Mouse (Mus musculus) liver, embryonic 11.5 days (tissue): ENCODE measurements around the gene Hsd11b1. TPM values are rescaled to one million over a fixed set of nuclear protein-coding genes. Genes with fewer than 3 reads are reported as not detected.

ENCODE experiments used
- ATAC-seq: fragments of 200-750 bp; cut with Nextera tagmentation; replicated peaks from 2 replicates; pipeline ENCODE4 v1.8.0; 2017; ENCODE audit warnings: moderate number of reproducible peaks, mild to moderate bottlenecking, moderate TSS enrichment, moderate library complexity; ENCODE audit not compliant: low FRiP score
- DNase-seq: peaks from one replicate; pipeline ENCODE4 v3.0.0-alpha.2; 2017; ENCODE audit warnings: low spot score
- H3K27ac ChIP-seq: fragments of 300-500 bp; sonication (generic); 2 replicates; pipeline ENCODE4 v1.5.1; 2014; ENCODE audit warnings: mild to moderate bottlenecking, low read depth, low read length, control low read depth
- H3K27me3 ChIP-seq: fragments of 300-500 bp; sonication (generic); replicated peaks from 2 replicates; pipeline ENCODE4 v1.6.1; 2014; ENCODE audit warnings: low read length, mixed read lengths; ENCODE audit not compliant: control insufficient read depth, insufficient read depth
- H3K36me3 ChIP-seq: fragments of 300-500 bp; sonication (generic); 2 replicates; pipeline ENCODE4 v1.6.1; 2014; ENCODE audit warnings: mild to moderate bottlenecking, low read length, moderate library complexity, mixed read lengths; ENCODE audit not compliant: control insufficient read depth, insufficient read depth
- H3K4me1 ChIP-seq: fragments of 300-500 bp; sonication (generic); replicated peaks from 2 replicates; pipeline ENCODE4 v1.6.1; 2014; ENCODE audit warnings: low read length, mixed read lengths; ENCODE audit not compliant: control insufficient read depth, insufficient read depth
- H3K4me2 ChIP-seq: fragments of 300-500 bp; sonication (generic); 2 replicates; pipeline ENCODE4 v1.6.1; 2014; ENCODE audit warnings: mild to moderate bottlenecking, control low read depth, moderate library complexity
- H3K4me3 ChIP-seq: fragments of 300-500 bp; sonication (generic); 2 replicates; pipeline ENCODE4 v1.5.1; 2014; ENCODE audit warnings: low read depth, low read length, control low read depth
- H3K9ac ChIP-seq: fragments of 300-500 bp; sonication (generic); 2 replicates; pipeline ENCODE4 v1.6.1; 2014; ENCODE audit warnings: low read depth, low read length, control low read depth
- H3K9me3 ChIP-seq: fragments of 300-500 bp; sonication (generic); 2 replicates; pipeline ENCODE4 v1.6.1; 2016; ENCODE audit warnings: low read length, inconsistent platforms, mixed read lengths; ENCODE audit not compliant: control insufficient read depth
- WGBS: fragments of 180-500 bp; shearing (Covaris S2); extraction: QIAGEN DNeasy Blood & Tissue Kit; methylation state at CpG from one replicate; pipeline ENCODE4 v1.1.7; 2014; 5-methylcytosine and 5-hydroxymethylcytosine counted together
- polyA plus RNA-seq: library from polyadenylated mRNA; unstranded; fragments of >200 nt; fragmentation: Nextera tagmentation; extraction: Ambion mirVana; gene quantifications from 2 replicates; pipeline ENCODE4 v1.2.1, GENCODE M21; 2014

Hsd11b1 gene
- polyA plus RNA-seq, 1 experiment from 2014 or later = 1.1 TPM

DNA sequence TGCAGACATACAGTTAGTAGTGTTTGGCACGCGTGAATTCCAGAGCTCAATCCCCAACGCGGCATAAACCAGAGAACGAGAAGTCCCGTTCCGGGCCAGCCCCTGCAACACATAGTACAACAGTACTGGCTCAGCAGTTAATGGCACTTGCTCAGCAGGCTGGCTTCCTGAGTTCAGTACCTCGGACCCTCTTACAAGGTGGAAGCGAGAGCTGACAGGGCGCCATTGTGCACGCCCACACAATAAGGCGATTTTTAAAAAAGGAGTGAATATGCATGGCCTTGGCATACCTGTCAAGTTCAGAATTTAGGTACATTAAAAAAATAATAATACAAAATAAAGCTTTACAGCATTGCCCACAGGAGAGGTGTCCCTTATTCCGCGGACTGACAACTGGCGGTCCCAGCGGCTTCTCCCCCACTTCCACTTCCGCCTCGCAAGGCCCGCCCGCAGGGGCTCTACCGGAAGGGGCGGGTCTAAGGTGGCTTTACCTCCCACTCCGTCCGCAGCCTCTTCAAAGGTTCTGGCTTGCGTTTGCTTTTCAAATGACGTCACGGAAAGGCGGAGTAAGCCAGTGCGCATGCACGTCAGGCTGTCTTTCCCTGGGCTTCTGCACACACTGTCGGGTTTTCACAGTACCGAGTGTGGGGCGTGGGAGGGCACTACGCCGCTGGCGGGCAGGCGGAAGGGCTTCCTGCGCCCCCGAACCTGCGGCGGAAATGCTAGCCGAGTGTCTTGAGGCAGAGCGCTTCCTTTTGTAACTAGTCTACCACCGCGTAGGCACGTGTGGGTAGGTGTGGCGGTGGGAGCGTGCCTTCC is 90.7 kb downstream of the Hsd11b1 start:
- under 1% methylated on average over 48 of the region's 48 CpGs for WGBS
- Histone ChIP-seq H3K4me2 (peak overlapping the region; percentile 85), H3K27me3 (no peaks in the 10 kb centered on the region), H3K4me3 (peak overlapping the region; percentile 75), H3K27ac (peak overlapping the region; percentile 81), H3K4me1 (peaks cover 21% of the 10 kb centered on the region), H3K9ac (peak overlapping the region; percentile 80), H3K36me3 (no peaks in the 10 kb centered on the region), H3K9me3 (no peaks in the 10 kb centered on the region)
- DNase-seq = peak; percentile 92
- ATAC-seq = peak; percentile 98

Other genes starting within 250 kb of the Hsd11b1 start
- gene Syt14, start 228.3 kb downstream of the Hsd11b1 start, polyA plus RNA-seq = 2.3 TPM in 2 replicates
- gene Diexf, start 133.8 kb downstream of the Hsd11b1 start, polyA plus RNA-seq = 9.3 and 10.7 TPM in 2 replicates
- gene Irf6, start 111.0 kb downstream of the Hsd11b1 start, polyA plus RNA-seq = 4.1 and 5.2 TPM in 2 replicates
- 11.1 and 12.8 TPM in 2 replicates for gene A130010J15Rik, start 96.0 kb downstream of the Hsd11b1 start, polyA plus RNA-seq
- 8.5 and 9.2 TPM in 2 replicates for gene Traf3ip3, start 62.4 kb downstream of the Hsd11b1 start, polyA plus RNA-seq
- 0.15 and 0.48 TPM in 2 replicates for gene Lamb3, start 56.4 kb downstream of the Hsd11b1 start, polyA plus RNA-seq
- 33.2 and 33.3 TPM in 2 replicates for gene G0s2, start 9.1 kb upstream of the Hsd11b1 start, polyA plus RNA-seq
- gene Camk1g, start 106.2 kb upstream of the Hsd11b1 start, polyA plus RNA-seq = 3.3 TPM in 2 replicates